Mouse (Mus musculus) 3T3-L1 (cell line): ENCODE measurements at regions not wholly inside any gene's neighbourhood (a gene's known extent, or its start where the extent isn't known, plus 50 kb on each side); places are given as distances from the start of the nearest gene placed in this dataset.

ENCODE experiments used
- DNase-seq: peaks from one replicate; pipeline ENCODE4 v3.0.0-alpha.2; 2015; ENCODE audit warnings: low read depth, low spot score

- no peak for DNase-seq
Observed at GRCm38 (mm10) chr7:73317574-73317973, 57.7 kb upstream of the Rgma start.

DNA sequence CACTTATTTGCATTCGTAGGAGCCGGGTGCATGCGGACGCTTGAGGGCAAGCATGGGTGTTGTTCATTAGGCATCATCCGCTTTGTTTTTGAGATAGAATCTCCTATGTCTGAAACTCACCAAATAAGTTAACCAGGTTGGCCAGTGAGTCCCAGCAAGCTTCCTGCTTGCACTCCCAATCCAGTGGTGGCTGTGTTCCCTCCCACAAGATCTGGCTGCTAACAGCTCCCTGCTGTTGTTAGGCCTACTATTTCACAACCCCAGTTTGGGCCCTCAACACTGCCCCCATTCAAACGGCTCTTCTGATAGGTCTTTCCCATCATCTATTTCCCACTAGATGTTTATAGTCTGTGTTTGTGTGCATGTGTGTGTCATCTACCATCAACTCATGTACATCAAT is 56.3 kb upstream of the Rgma start:
- no peak for DNase-seq

DNA sequence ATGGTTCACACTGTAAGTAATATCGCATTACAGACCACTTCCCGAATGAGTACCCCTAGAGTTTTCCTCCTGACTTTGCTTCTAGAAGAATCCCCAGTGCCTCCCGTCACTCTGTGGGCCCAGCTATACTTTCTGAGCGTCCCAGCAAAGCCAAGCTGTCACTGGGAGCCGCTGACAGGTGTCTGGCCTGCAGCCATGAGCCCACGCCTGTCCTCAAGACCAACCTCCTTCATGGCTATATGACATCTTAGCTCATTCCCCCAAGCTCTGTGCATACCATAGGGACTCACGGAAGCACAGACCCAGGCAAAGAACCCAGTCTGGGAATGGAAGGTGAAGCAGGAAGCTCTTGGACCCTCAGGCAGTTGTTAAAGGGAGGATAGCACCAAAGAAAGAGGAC is 55.3 kb upstream of the Rgma start:
- no peak for DNase-seq

DNA sequence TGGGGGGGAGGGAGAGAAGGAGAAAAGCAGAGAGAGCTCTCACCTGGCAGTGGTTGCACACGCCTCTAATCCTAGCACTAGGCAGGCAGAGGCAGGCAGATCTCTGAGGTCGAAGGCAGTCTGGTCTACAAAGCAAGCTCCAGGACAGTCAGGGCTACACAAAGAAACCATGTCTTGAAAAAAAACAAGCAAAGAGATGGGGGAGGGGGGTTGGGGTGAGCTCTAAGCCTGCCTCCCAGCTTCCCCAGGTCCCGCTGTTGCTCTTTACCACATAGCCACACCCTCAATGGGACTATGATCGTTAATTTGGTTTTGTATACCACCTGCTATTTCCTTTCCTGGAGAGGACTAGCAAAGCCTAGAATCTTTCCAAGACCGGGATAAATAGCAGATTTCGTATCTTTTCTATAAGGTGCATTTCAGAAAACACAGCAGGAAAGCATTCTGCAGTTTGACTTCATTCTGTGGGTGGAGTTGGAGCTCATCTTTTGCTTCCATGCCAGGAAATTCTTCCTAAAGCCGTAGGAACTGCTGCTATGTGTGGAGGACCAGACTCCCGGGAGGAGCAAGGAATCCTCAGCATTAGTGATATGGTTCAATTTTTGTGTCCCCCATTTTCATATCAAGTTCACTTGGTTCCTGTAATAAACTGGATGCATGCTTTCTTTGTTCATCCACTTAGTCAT is 52.7 kb upstream of the Rgma start:
- no peak for DNase-seq

DNA sequence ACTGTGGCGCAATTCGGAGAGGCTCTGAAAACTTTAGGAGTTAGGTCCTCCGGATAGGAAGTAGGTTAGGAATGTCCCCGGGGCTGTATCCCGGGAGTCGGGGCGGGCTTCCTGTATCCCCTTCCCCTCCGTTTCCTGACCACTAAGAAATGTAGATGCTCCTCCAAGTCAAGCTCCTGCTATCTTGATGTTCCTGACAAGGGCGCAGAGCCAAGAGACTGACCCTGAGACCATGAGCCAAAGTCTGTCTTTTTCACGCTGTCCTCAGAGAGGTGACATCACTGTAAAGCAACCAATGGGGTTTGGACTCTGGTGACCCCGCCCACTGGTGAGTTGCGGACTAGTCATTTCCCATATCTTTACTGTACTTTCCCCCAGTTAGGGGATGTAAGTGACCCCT is 51.8 kb upstream of the Rgma start:
- no peak for DNase-seq

GRCm38 (mm10) chr7:73325503-73325902 is 49.8 kb upstream of the Rgma start:
- DNase-seq: no peak
